Mouse (Mus musculus): ENCODE data around the gene Btbd9. TPM values are rescaled to one million over a fixed set of nuclear protein-coding genes. Genes with fewer than 3 reads are reported as not detected.

Gene Btbd9
- total and polyA plus RNA-seq, 2 experiments: 12.7 to 12.8 TPM

- H3K27me3 ChIP-seq (ENCODE audit: control insufficient read depth, insufficient read depth, low read length): no peaks in the 10 kb centered on the region
- no peak for TF ChIP-seq POLR2A (IDR thresholded peaks at IDR 0.05; ENCODE audit: extremely low read depth, insufficient read depth, low read length)
- no peak for TF ChIP-seq CTCF (IDR thresholded peaks at IDR 0.05; ENCODE audit: low read depth, low read length)
- H3K9ac ChIP-seq (ENCODE audit: low read depth, low read length): no peak overlapping the region
- no peak overlapping the region for H3K27ac ChIP-seq (replicated peaks; ENCODE audit: insufficient read depth, low read depth, low read length)
- 92% methylated on average over 7 of the region's 7 CpGs for WGBS
- DNase-seq (ENCODE audit: extremely low read depth, low read depth, low spot score): no peak
- no peaks in the 10 kb centered on the region for H3K79me2 ChIP-seq (ENCODE audit: control insufficient read depth, insufficient read depth, low read length)
- H3K4me1 ChIP-seq (ENCODE audit: control insufficient read depth, insufficient read depth, low read length): no peaks in the 10 kb centered on the region
- no peaks in the 10 kb centered on the region for H3K36me3 ChIP-seq (ENCODE audit: control insufficient read depth, insufficient read depth, low read length)
- no peak overlapping the region for H3K4me3 ChIP-seq (ENCODE audit: insufficient read depth, low read depth, low read length)
Observed at GRCm38 (mm10) chr17:30237600-30237999, 338.7 kb downstream of the Btbd9 start.

- Histone ChIP-seq H3K27me3 (ENCODE audit: control insufficient read depth, insufficient read depth, low read length) (no peaks in the 10 kb centered on the region), H3K4me1 (ENCODE audit: control insufficient read depth, insufficient read depth, low read length) (no peaks in the 10 kb centered on the region), H3K9ac (ENCODE audit: low read depth, low read length) (no peak overlapping the region), H3K79me2 (ENCODE audit: control insufficient read depth, insufficient read depth, low read length) (no peaks in the 10 kb centered on the region), H3K36me3 (ENCODE audit: control insufficient read depth, insufficient read depth, low read length) (no peaks in the 10 kb centered on the region), H3K27ac (replicated peaks; ENCODE audit: insufficient read depth, low read depth, low read length) (no peak overlapping the region), H3K4me3 (ENCODE audit: insufficient read depth, low read depth, low read length) (no peak overlapping the region)
- 87% methylated on average over 6 of the region's 6 CpGs for WGBS
- TF ChIP-seq CTCF (IDR thresholded peaks at IDR 0.05; ENCODE audit: low read depth, low read length) (no peak), POLR2A (IDR thresholded peaks at IDR 0.05; ENCODE audit: extremely low read depth, insufficient read depth, low read length) (no peak)
- no peak for DNase-seq (ENCODE audit: extremely low read depth, low read depth, low spot score)
Observed at GRCm38 (mm10) chr17:30236611-30237010, 339.7 kb downstream of the Btbd9 start.

GRCm38 (mm10) chr17:30235380-30235779 lies 340.9 kb downstream of the Btbd9 start:
- Histone ChIP-seq H3K36me3 (ENCODE audit: control insufficient read depth, insufficient read depth, low read length) (no peaks in the 10 kb centered on the region), H3K27ac (replicated peaks; ENCODE audit: insufficient read depth, low read depth, low read length) (no peak overlapping the region), H3K4me3 (ENCODE audit: insufficient read depth, low read depth, low read length) (no peak overlapping the region), H3K79me2 (ENCODE audit: control insufficient read depth, insufficient read depth, low read length) (no peaks in the 10 kb centered on the region), H3K27me3 (ENCODE audit: control insufficient read depth, insufficient read depth, low read length) (no peaks in the 10 kb centered on the region), H3K9ac (ENCODE audit: low read depth, low read length) (no peak overlapping the region), H3K4me1 (ENCODE audit: control insufficient read depth, insufficient read depth, low read length) (no peaks in the 10 kb centered on the region)
- 76% methylated on average over 4 of the region's 4 CpGs for WGBS
- DNase-seq (ENCODE audit: extremely low read depth, low read depth, low spot score): no peak
- TF ChIP-seq CTCF (IDR thresholded peaks at IDR 0.05; ENCODE audit: low read depth, low read length): no peak
- TF ChIP-seq POLR2A (IDR thresholded peaks at IDR 0.05; ENCODE audit: extremely low read depth, insufficient read depth, low read length): no peak

GRCm38 (mm10) chr17:30232698-30233097 lies 343.6 kb downstream of the Btbd9 start:
- H3K36me3 ChIP-seq (ENCODE audit: control insufficient read depth, insufficient read depth, low read length): no peaks in the 10 kb centered on the region
- DNase-seq (ENCODE audit: extremely low read depth, low read depth, low spot score): no peak
- WGBS: 80% methylated on average over 4 of the region's 4 CpGs
- H3K27ac ChIP-seq (replicated peaks; ENCODE audit: insufficient read depth, low read depth, low read length): no peak overlapping the region
- H3K79me2 ChIP-seq (ENCODE audit: control insufficient read depth, insufficient read depth, low read length): no peaks in the 10 kb centered on the region
- TF ChIP-seq POLR2A (IDR thresholded peaks at IDR 0.05; ENCODE audit: extremely low read depth, insufficient read depth, low read length) (no peak), CTCF (IDR thresholded peaks at IDR 0.05; ENCODE audit: low read depth, low read length) (no peak)
- no peaks in the 10 kb centered on the region for H3K27me3 ChIP-seq (ENCODE audit: control insufficient read depth, insufficient read depth, low read length)
- no peak overlapping the region for H3K9ac ChIP-seq (ENCODE audit: low read depth, low read length)
- H3K4me1 ChIP-seq (ENCODE audit: control insufficient read depth, insufficient read depth, low read length): no peaks in the 10 kb centered on the region
- no peak overlapping the region for H3K4me3 ChIP-seq (ENCODE audit: insufficient read depth, low read depth, low read length)

GRCm38 (mm10) chr17:30231483-30231882 lies 344.8 kb downstream of the Btbd9 start:
- H3K4me1 ChIP-seq (ENCODE audit: control insufficient read depth, insufficient read depth, low read length): no peaks in the 10 kb centered on the region
- H3K27me3 ChIP-seq (ENCODE audit: control insufficient read depth, insufficient read depth, low read length): no peaks in the 10 kb centered on the region
- no peak overlapping the region for H3K9ac ChIP-seq (ENCODE audit: low read depth, low read length)
- H3K36me3 ChIP-seq (ENCODE audit: control insufficient read depth, insufficient read depth, low read length): no peaks in the 10 kb centered on the region
- no peaks in the 10 kb centered on the region for H3K79me2 ChIP-seq (ENCODE audit: control insufficient read depth, insufficient read depth, low read length)
- 100% methylated on average over 1 of the region's 1 CpGs for WGBS
- no peak for DNase-seq (ENCODE audit: extremely low read depth, low read depth, low spot score)
- TF ChIP-seq CTCF (IDR thresholded peaks at IDR 0.05; ENCODE audit: low read depth, low read length) (no peak), POLR2A (IDR thresholded peaks at IDR 0.05; ENCODE audit: extremely low read depth, insufficient read depth, low read length) (no peak)
- H3K4me3 ChIP-seq (ENCODE audit: insufficient read depth, low read depth, low read length): no peak overlapping the region
- H3K27ac ChIP-seq (replicated peaks; ENCODE audit: insufficient read depth, low read depth, low read length): no peak overlapping the region

DNA sequence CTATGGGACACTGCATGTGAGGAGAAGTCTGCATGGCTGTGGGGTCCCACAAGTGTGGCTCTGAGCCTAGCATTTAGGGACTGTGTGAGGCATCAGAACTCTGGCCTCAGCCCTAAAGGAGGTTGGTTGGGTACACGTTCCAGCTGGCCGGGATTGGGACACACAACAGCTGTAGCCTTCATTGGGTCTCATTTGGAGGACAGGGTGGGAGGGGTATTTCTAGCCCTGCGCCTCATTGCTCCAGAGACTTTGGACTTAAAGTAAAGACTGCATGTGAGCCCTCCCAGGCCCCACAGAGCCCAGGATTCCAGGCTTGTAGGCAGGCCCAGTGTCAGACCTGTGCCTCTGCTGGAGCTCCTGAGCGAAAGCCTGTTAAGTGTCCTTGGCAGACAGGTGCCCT lies 345.9 kb downstream of the Btbd9 start:
- no peaks in the 10 kb centered on the region for H3K27me3 ChIP-seq (ENCODE audit: control insufficient read depth, insufficient read depth, low read length)
- no peak for TF ChIP-seq CTCF (IDR thresholded peaks at IDR 0.05; ENCODE audit: low read depth, low read length)
- no peak for TF ChIP-seq POLR2A (IDR thresholded peaks at IDR 0.05; ENCODE audit: extremely low read depth, insufficient read depth, low read length)
- no peaks in the 10 kb centered on the region for H3K4me1 ChIP-seq (ENCODE audit: control insufficient read depth, insufficient read depth, low read length)
- H3K79me2 ChIP-seq (ENCODE audit: control insufficient read depth, insufficient read depth, low read length): no peaks in the 10 kb centered on the region
- no peaks in the 10 kb centered on the region for H3K36me3 ChIP-seq (ENCODE audit: control insufficient read depth, insufficient read depth, low read length)
- H3K9ac ChIP-seq (ENCODE audit: low read depth, low read length): no peak overlapping the region
- no peak for DNase-seq (ENCODE audit: extremely low read depth, low read depth, low spot score)
- no peak overlapping the region for H3K27ac ChIP-seq (replicated peaks; ENCODE audit: insufficient read depth, low read depth, low read length)
- no peak overlapping the region for H3K4me3 ChIP-seq (ENCODE audit: insufficient read depth, low read depth, low read length)
- 90% methylated on average over 4 of the region's 4 CpGs for WGBS
